Mouse (Mus musculus) heart, embryonic 12.5 days (tissue): ENCODE measurements at regions not wholly inside any gene's neighbourhood (a gene's known extent, or its start where the extent isn't known, plus 50 kb on each side); places are given as distances from the start of the nearest gene placed in this dataset.
A peak's percentile ranks its signal among the peaks of the same experiment; 100 is the strongest.

ENCODE experiments used
- ATAC-seq: fragments of 200-750 bp; cut with Nextera tagmentation; 2 replicates; pipeline ENCODE4 v1.8.0; 2017; ENCODE audit warnings: moderate TSS enrichment, moderate library complexity; ENCODE audit not compliant: insufficient number of reproducible peaks, low FRiP score
- H3K27ac ChIP-seq: fragments of 300-500 bp; sonication (generic); 2 replicates; pipeline ENCODE4 v1.5.1; 2016; ENCODE audit warnings: mild to moderate bottlenecking, moderate library complexity; ENCODE audit not compliant: poor library complexity, severe bottlenecking
- H3K27me3 ChIP-seq: fragments of 300-500 bp; sonication (generic); replicated peaks from 2 replicates; pipeline ENCODE4 v1.6.1; 2016; ENCODE audit warnings: mild to moderate bottlenecking, moderate library complexity
- H3K36me3 ChIP-seq: fragments of 300-500 bp; sonication (generic); 2 replicates; pipeline ENCODE4 v1.6.1; 2016; ENCODE audit warnings: mild to moderate bottlenecking, moderate library complexity
- H3K4me1 ChIP-seq: fragments of 300-500 bp; sonication (generic); replicated peaks from 2 replicates; pipeline ENCODE4 v1.6.1; 2016; ENCODE audit warnings: mild to moderate bottlenecking
- H3K4me2 ChIP-seq: fragments of 300-500 bp; sonication (generic); 2 replicates; pipeline ENCODE4 v1.6.1; 2016; ENCODE audit warnings: mild to moderate bottlenecking, moderate library complexity
- H3K4me3 ChIP-seq: fragments of 300-500 bp; sonication (generic); 2 replicates; pipeline ENCODE4 v1.5.1; 2016; ENCODE audit warnings: mild to moderate bottlenecking
- H3K9ac ChIP-seq: fragments of 300-500 bp; sonication (generic); 2 replicates; pipeline ENCODE4 v1.6.1; 2016; ENCODE audit warnings: mild to moderate bottlenecking, moderate library complexity
- H3K9me3 ChIP-seq: fragments of 300-500 bp; sonication (generic); replicated peaks from 2 replicates; pipeline ENCODE4 v1.6.1; 2016; ENCODE audit warnings: mild to moderate bottlenecking, moderate library complexity
- WGBS: fragments of 180-500 bp; shearing (Covaris S2); methylation state at CpG from one replicate; pipeline ENCODE4 v1.1.7; 2016; 5-methylcytosine and 5-hydroxymethylcytosine counted together

GRCm38 (mm10) chr2:17934610-17935009 lies 62.1 kb downstream of the H2al2a start:
- H3K27ac ChIP-seq, result no peak overlapping the region
- H3K4me1 ChIP-seq, result peaks cover 33% of the 10 kb centered on the region
- no peaks in the 10 kb centered on the region for H3K27me3 ChIP-seq
- H3K4me3 ChIP-seq, result no peak overlapping the region
- peaks cover 13% of the 10 kb centered on the region; the same call in 1 of the 2 replicates for H3K9me3 ChIP-seq
- no peak for ATAC-seq
- H3K4me2 ChIP-seq, result no peak overlapping the region
- H3K36me3 ChIP-seq, result no peaks in the 10 kb centered on the region
- WGBS, result 90% methylated on average over 10 of the region's 10 CpGs
- H3K9ac ChIP-seq, result no peak overlapping the region

GRCm38 (mm10) chr2:17932932-17933790 lies 63.6 kb downstream of the H2al2a start:
- H3K4me3 ChIP-seq, result peak overlapping the region; percentile 18; the same call in 1 of the 2 replicates
- peaks cover 13% of the 10 kb centered on the region; the same call in 1 of the 2 replicates for H3K9me3 ChIP-seq
- H3K9ac ChIP-seq, result peak overlapping the region; percentile 35; the same call in 1 of the 2 replicates
- no peaks in the 10 kb centered on the region for H3K36me3 ChIP-seq
- H3K4me2 ChIP-seq, result peak overlapping the region; percentile 63
- peaks cover 33% of the 10 kb centered on the region for H3K4me1 ChIP-seq
- H3K27ac ChIP-seq, result peak overlapping the region; percentile 85
- no peak for ATAC-seq
- 31% methylated on average over 15 of the region's 15 CpGs for WGBS
- H3K27me3 ChIP-seq, result no peaks in the 10 kb centered on the region

GRCm38 (mm10) chr2:17932426-17932931 lies 64.3 kb downstream of the H2al2a start:
- Histone ChIP-seq H3K9me3 (peaks cover 13% of the 10 kb centered on the region; the same call in 1 of the 2 replicates), H3K9ac (peak overlapping the region; percentile 35; the same call in 1 of the 2 replicates), H3K27ac (peak overlapping the region; percentile 85), H3K4me3 (peak overlapping the region; percentile 18; the same call in 1 of the 2 replicates), H3K4me2 (peak overlapping the region; percentile 63), H3K36me3 (no peaks in the 10 kb centered on the region), H3K4me1 (peaks cover 33% of the 10 kb centered on the region), H3K27me3 (no peaks in the 10 kb centered on the region)
- ATAC-seq, result peak; percentile 78
- whole genome bisulfite sequencing, result 17% methylated on average over 16 of the region's 16 CpGs

GRCm38 (mm10) chr2:17931881-17932280 lies 64.9 kb downstream of the H2al2a start:
- Histone ChIP-seq H3K4me2 (peak overlapping the region; percentile 63; the same call in 1 of the 2 replicates), H3K9ac (no peak overlapping the region), H3K4me3 (no peak overlapping the region), H3K9me3 (peaks cover 13% of the 10 kb centered on the region; the same call in 1 of the 2 replicates), H3K36me3 (no peaks in the 10 kb centered on the region), H3K27ac (peak overlapping the region; percentile 85), H3K4me1 (peaks cover 33% of the 10 kb centered on the region), H3K27me3 (no peaks in the 10 kb centered on the region)
- WGBS, result 70% methylated on average over 5 of the region's 5 CpGs
- no peak for ATAC-seq

GRCm38 (mm10) chr2:17918861-17919648 lies 77.7 kb downstream of the H2al2a start:
- no peaks in the 10 kb centered on the region for H3K9me3 ChIP-seq
- H3K27me3 ChIP-seq, result 0 out of 2 replicates have a peak, but pooled peaks cover 4% of the 10 kb centered on the region
- peaks cover 6% of the 10 kb centered on the region for H3K4me1 ChIP-seq
- no peak overlapping the region for H3K9ac ChIP-seq
- 75% methylated on average over 1 of the region's 1 CpGs for WGBS
- H3K4me3 ChIP-seq, result no peak overlapping the region
- H3K36me3 ChIP-seq, result no peaks in the 10 kb centered on the region
- ATAC-seq, result no peak
- no peak overlapping the region for H3K4me2 ChIP-seq
- H3K27ac ChIP-seq, result no peak overlapping the region

- WGBS, result 18% methylated on average over 8 of the region's 8 CpGs
- no peak overlapping the region for H3K4me3 ChIP-seq
- H3K4me1 ChIP-seq, result peaks cover 6% of the 10 kb centered on the region
- H3K27ac ChIP-seq, result no peak overlapping the region
- H3K9ac ChIP-seq, result peak overlapping the region; percentile 8; the same call in 1 of the 2 replicates
- H3K9me3 ChIP-seq, result no peaks in the 10 kb centered on the region
- H3K4me2 ChIP-seq, result peak overlapping the region; percentile 42
- H3K27me3 ChIP-seq, result 0 out of 2 replicates have a peak, but pooled peaks cover 3% of the 10 kb centered on the region
- ATAC-seq, result no peak
- H3K36me3 ChIP-seq, result no peaks in the 10 kb centered on the region
Observed at GRCm38 (mm10) chr2:17917238-17917946, 79.4 kb downstream of the H2al2a start.

GRCm38 (mm10) chr2:17902616-17903015 lies 94.1 kb downstream of the H2al2a start:
- H3K9me3 ChIP-seq, result no peaks in the 10 kb centered on the region
- H3K36me3 ChIP-seq, result no peaks in the 10 kb centered on the region
- H3K27me3 ChIP-seq, result peaks cover 10% of the 10 kb centered on the region
- H3K9ac ChIP-seq, result no peak overlapping the region
- 88% methylated on average over 1 of the region's 1 CpGs for WGBS
- no peak overlapping the region for H3K27ac ChIP-seq
- no peak overlapping the region for H3K4me3 ChIP-seq
- no peak for ATAC-seq
- no peak overlapping the region for H3K4me2 ChIP-seq
- peaks cover 4% of the 10 kb centered on the region; the same call in 1 of the 2 replicates for H3K4me1 ChIP-seq

- H3K9me3 ChIP-seq, result no peaks in the 10 kb centered on the region
- H3K36me3 ChIP-seq, result no peaks in the 10 kb centered on the region
- H3K9ac ChIP-seq, result no peak overlapping the region
- H3K27ac ChIP-seq, result no peak overlapping the region
- no peak for ATAC-seq
- peak overlapping the region; percentile 45 for H3K4me2 ChIP-seq
- H3K27me3 ChIP-seq, result peaks cover 10% of the 10 kb centered on the region
- H3K4me1 ChIP-seq, result peaks cover 4% of the 10 kb centered on the region; the same call in 1 of the 2 replicates
- H3K4me3 ChIP-seq, result no peak overlapping the region
- 47% methylated on average over 8 of the region's 8 CpGs for WGBS
Observed at GRCm38 (mm10) chr2:17900202-17900601, 96.6 kb downstream of the H2al2a start.

- peaks cover 10% of the 10 kb centered on the region for H3K27me3 ChIP-seq
- WGBS, result 21% methylated on average over 3 of the region's 3 CpGs
Observed at GRCm38 (mm10) chr2:17898780-17899179, 98.0 kb downstream of the H2al2a start.

GRCm38 (mm10) chr2:17896036-17896435 lies 100.7 kb downstream of the H2al2a start:
- Histone ChIP-seq H3K4me1 (peaks cover 4% of the 10 kb centered on the region; the same call in 1 of the 2 replicates), H3K9me3 (peaks cover 6% of the 10 kb centered on the region; the same call in 1 of the 2 replicates), H3K4me3 (no peak overlapping the region), H3K27ac (no peak overlapping the region), H3K27me3 (peaks cover 10% of the 10 kb centered on the region), H3K4me2 (no peak overlapping the region), H3K9ac (no peak overlapping the region), H3K36me3 (no peaks in the 10 kb centered on the region)
- ATAC-seq, result no peak
- WGBS, result 92% methylated on average over 2 of the region's 2 CpGs

More at GRCm38 (mm10) chr2:17898780-17899179, 98.0 kb downstream of the H2al2a start:
- Histone ChIP-seq H3K9ac (no peak overlapping the region), H3K4me3 (no peak overlapping the region), H3K4me2 (no peak overlapping the region), H3K27ac (no peak overlapping the region), H3K4me1 (peaks cover 4% of the 10 kb centered on the region; the same call in 1 of the 2 replicates), H3K9me3 (no peaks in the 10 kb centered on the region), H3K36me3 (no peaks in the 10 kb centered on the region)
- ATAC-seq, result no peak
